Mouse (Mus musculus): Measurements from ENCODE around the gene Arl16. TPM values are rescaled to one million over a fixed set of nuclear protein-coding genes. Genes with fewer than 3 reads are reported as not detected.
A peak's percentile ranks its signal among the peaks of the same experiment; 100 is the strongest.

The Arl16 gene
- total and polyA plus RNA-seq, 2 experiments from 2014 or later, result 35.2 to 56.4 TPM

DNA sequence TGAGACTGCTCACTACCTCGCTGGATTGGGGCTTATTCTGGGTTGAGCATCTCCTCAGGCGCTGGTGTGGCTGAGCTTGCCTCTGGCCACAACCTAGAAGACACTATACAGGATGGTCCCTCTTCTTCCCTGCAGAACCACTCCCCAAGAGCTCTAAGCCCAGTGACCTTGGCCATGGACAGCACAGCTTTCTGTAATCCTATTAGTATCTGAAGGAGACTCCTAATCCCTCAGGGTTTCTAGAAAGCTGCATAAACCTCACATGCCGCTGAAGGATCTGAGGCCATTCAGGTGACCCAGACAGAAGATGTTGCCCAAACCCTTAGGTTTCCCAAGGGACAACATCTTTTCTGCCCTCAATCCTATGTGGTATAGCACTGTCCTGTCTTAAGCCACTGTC, 15.2 kb downstream of the Arl16 start:
- H3K4me3 ChIP-seq (ENCODE audit: low read depth, low read length), result no peak overlapping the region
- no peaks in the 10 kb centered on the region for H3K4me1 ChIP-seq (ENCODE audit: insufficient read depth)
- H3K9ac ChIP-seq, result no peak overlapping the region
- H3K9me3 ChIP-seq (ENCODE audit: low read length), result no peaks in the 10 kb centered on the region
- DNase-seq (no peak), ATAC-seq (no peak)
- WGBS, result 67% methylated on average over 3 of the region's 3 CpGs
- H3K36me3 ChIP-seq (ENCODE audit: insufficient read depth), result no peaks in the 10 kb centered on the region
- TF ChIP-seq CTCF (IDR thresholded peaks at IDR 0.05; ENCODE audit: low read depth), result no peak
- no peak overlapping the region for H3K27ac ChIP-seq (ENCODE audit: low read depth, low read length)
- H3K27me3 ChIP-seq (ENCODE audit: insufficient read depth, low read length), result no peaks in the 10 kb centered on the region
- H3K4me2 ChIP-seq (ENCODE audit: low read depth), result no peak overlapping the region

DNA sequence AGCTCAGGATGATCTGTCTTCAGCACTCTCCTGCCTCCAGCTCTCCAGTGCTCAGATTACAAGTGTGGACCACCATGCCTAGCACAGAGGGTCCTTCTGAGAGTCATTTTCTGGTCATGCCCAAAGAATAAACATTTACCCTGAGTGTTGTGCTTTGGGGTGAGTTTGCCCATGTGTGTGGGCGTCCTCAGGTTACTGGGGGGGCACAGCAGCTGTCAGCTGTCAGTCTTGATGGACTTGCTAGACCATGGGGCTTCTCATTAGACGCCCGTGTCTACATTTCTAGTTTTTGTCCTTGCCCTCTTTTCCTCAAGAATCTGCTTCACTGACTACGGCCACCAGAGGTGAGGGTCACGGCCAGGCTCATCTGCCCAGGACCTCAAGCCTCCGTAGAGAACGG, 20.2 kb downstream of the Arl16 start:
- H3K27ac ChIP-seq (ENCODE audit: low read depth, low read length), result no peak overlapping the region
- H3K9ac ChIP-seq, result no peak overlapping the region
- H3K36me3 ChIP-seq (ENCODE audit: insufficient read depth), result no peaks in the 10 kb centered on the region
- 85% methylated on average over 7 of the region's 7 CpGs for WGBS
- H3K9me3 ChIP-seq (ENCODE audit: low read length), result no peaks in the 10 kb centered on the region
- H3K4me1 ChIP-seq (ENCODE audit: insufficient read depth), result no peaks in the 10 kb centered on the region
- H3K4me3 ChIP-seq (ENCODE audit: low read depth, low read length), result no peak overlapping the region
- H3K4me2 ChIP-seq (ENCODE audit: low read depth), result no peak overlapping the region
- H3K27me3 ChIP-seq (ENCODE audit: insufficient read depth, low read length), result no peaks in the 10 kb centered on the region
- ATAC-seq (no peak), DNase-seq (no peak)
- TF ChIP-seq CTCF (IDR thresholded peaks at IDR 0.05; ENCODE audit: low read depth), result no peak

DNA sequence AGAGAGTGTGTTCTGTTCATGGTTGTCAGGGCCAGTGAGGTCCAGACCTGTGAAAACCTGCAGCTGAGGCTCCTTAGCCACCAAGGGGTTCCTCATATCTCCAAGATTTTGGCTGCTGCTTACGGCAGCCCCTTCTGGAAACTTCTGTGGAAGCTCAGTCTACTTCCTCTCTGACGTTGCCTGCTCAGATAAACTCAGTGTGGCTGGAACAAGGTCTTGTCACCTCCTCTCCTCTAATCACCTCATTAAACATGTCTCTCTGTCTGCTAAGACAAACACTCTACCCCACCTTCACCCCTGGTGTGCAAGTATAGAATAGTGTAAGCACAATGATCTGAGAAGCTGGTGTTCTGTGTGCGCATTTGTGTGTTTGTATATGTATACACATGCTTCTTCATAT, 21.9 kb downstream of the Arl16 start:
- no peaks in the 10 kb centered on the region for H3K36me3 ChIP-seq (ENCODE audit: insufficient read depth)
- H3K27ac ChIP-seq (ENCODE audit: low read depth, low read length), result no peak overlapping the region
- ATAC-seq, result no peak
- H3K9me3 ChIP-seq (ENCODE audit: low read length), result no peaks in the 10 kb centered on the region
- no peak overlapping the region for H3K4me3 ChIP-seq (ENCODE audit: low read depth, low read length)
- no peak overlapping the region for H3K4me2 ChIP-seq (ENCODE audit: low read depth)
- no peak overlapping the region for H3K9ac ChIP-seq
- WGBS, result 77% methylated on average over 3 of the region's 3 CpGs
- H3K4me1 ChIP-seq (ENCODE audit: insufficient read depth), result no peaks in the 10 kb centered on the region
- DNase-seq, result no peak
- no peaks in the 10 kb centered on the region for H3K27me3 ChIP-seq (ENCODE audit: insufficient read depth, low read length)
- no peak for TF ChIP-seq CTCF (IDR thresholded peaks at IDR 0.05; ENCODE audit: low read depth)

DNA sequence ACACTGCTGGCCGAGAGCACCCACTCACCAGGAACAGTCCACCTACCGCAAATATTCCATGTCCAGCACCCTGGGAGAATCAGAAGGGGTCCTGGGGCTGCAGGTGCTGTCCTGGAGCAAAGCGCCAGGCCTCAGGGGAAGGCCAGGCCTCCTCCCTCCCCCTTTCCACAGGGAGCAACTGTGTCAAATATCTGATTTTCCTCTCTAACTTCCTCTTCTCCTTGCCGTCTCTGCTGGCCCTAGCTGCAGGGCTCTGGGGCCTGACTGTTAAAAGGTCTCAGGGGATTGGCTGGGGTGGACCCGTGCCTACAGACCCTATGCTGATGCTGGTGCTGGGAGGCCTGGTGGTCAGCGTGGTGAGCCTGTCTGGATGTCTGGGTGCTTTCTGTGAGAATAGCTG, 23.3 kb downstream of the Arl16 start:
- Histone ChIP-seq H3K36me3 (ENCODE audit: insufficient read depth) (no peaks in the 10 kb centered on the region), H3K4me2 (ENCODE audit: low read depth) (no peak overlapping the region), H3K4me3 (ENCODE audit: low read depth, low read length) (no peak overlapping the region), H3K9ac (no peak overlapping the region), H3K4me1 (ENCODE audit: insufficient read depth) (no peaks in the 10 kb centered on the region), H3K27ac (ENCODE audit: low read depth, low read length) (no peak overlapping the region), H3K9me3 (ENCODE audit: low read length) (no peaks in the 10 kb centered on the region), H3K27me3 (ENCODE audit: insufficient read depth, low read length) (no peaks in the 10 kb centered on the region)
- ATAC-seq, result no peak
- TF ChIP-seq CTCF (IDR thresholded peaks at IDR 0.05; ENCODE audit: low read depth), result no peak
- DNase-seq, result no peak
- WGBS, result 74% methylated on average over 6 of the region's 6 CpGs

DNA sequence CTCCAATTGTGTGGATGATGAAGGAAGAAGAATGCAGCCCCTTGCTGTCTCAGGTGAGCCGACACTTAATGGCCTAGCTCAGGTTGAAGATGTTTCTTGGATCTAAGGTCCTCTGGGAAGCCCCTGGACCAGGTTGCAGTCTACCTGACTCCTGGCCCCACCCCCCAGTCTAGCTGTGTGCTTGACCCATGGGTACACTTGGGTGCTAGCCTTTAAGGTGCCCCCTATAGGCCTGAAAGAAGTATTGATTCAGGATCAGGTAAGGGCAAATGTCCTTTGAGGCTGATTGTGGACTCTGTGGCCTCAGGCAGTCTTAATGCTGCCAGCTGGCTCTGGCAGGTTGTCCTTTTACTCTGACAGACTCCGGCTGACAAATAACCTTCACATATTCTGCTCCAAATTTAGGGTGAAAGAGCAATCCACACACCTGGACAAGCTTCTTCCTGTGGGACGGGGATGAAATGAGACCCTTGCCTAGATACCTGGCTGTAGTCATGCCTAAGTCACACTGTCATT, 24.6 kb downstream of the Arl16 start:
- 98% methylated on average over 3 of the region's 3 CpGs for WGBS
- H3K27ac ChIP-seq (ENCODE audit: low read depth, low read length), result no peak overlapping the region
- H3K4me3 ChIP-seq (ENCODE audit: low read depth, low read length), result no peak overlapping the region
- DNase-seq, result no peak
- H3K4me2 ChIP-seq (ENCODE audit: low read depth), result no peak overlapping the region
- H3K27me3 ChIP-seq (ENCODE audit: insufficient read depth, low read length), result no peaks in the 10 kb centered on the region
- no peaks in the 10 kb centered on the region for H3K4me1 ChIP-seq (ENCODE audit: insufficient read depth)
- no peak overlapping the region for H3K9ac ChIP-seq
- TF ChIP-seq CTCF (IDR thresholded peaks at IDR 0.05; ENCODE audit: low read depth), result no peak
- no peaks in the 10 kb centered on the region for H3K9me3 ChIP-seq (ENCODE audit: low read length)
- no peaks in the 10 kb centered on the region for H3K36me3 ChIP-seq (ENCODE audit: insufficient read depth)
- no peak for ATAC-seq

DNA sequence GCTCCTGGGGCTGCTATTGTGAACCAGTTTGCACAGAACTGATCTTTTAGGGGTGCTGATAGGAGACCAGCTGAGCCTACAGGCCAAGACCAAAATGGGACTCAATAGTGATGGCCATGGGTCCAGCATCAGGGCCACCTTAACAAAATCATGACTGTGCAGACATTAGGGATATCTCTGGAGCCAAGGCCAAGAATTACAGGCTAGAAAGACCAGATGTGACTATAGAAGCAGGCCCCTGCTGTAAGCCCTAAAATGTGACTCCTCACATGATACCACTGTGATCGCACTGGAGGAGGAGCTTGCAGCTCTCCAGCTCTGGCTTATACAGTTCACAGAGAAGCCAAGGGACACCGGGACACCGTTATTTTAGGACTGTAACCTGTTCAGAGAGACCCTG, 25.1 kb downstream of the Arl16 start, which contains the start of gene Tspan10:
Gene Tspan10, plus strand, starts transcription at position 301 of the 400 bp plus-strand sequence.
- H3K27ac ChIP-seq (ENCODE audit: low read depth, low read length), result no peak within 1 kb of the TSS
- no peaks in the 10 kb centered on the region for H3K4me1 ChIP-seq (ENCODE audit: insufficient read depth)
- H3K4me3 ChIP-seq (ENCODE audit: low read depth, low read length), result no peak within 1 kb of the TSS
- no peak for TF ChIP-seq CTCF (IDR thresholded peaks at IDR 0.05; ENCODE audit: low read depth)
- DNase-seq (no peak), ATAC-seq (no peak)
- H3K27me3 ChIP-seq (ENCODE audit: insufficient read depth, low read length), result no peaks in the 10 kb centered on the region
- H3K9me3 ChIP-seq (ENCODE audit: low read length), result no peaks in the 10 kb centered on the region
- no peak within 1 kb of the TSS for H3K4me2 ChIP-seq (ENCODE audit: low read depth)
- 85% methylated on average over 3 of the region's 3 CpGs for WGBS
- H3K36me3 ChIP-seq (ENCODE audit: insufficient read depth), result no peaks in the 10 kb centered on the region
- no peak within 1 kb of the TSS for H3K9ac ChIP-seq

DNA sequence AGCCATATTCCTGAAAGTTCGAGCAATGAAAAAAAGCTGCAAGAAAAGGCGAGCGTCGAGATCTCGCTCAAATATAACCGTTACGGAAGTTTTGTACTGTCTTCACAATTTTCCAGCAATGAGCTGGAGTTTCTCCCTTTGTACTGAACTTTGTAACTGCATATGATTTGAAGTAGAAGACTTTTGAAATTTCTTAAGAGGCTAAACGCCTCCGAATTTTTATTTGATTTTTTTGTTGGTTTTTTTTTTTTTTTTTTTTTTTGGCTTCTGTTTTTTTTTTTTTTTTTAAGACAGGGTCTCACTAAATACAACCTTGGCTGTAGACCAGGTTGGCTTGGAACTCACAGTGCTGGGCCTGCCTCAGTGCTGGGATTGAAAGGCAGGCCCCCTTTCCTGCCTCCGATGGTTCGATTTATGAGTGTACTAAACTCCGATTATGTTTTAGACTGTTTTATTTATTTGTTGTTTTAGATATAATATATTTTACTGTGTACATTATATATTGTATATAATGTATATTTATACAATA, 29.5 kb downstream of the Arl16 start:
- Histone ChIP-seq H3K36me3 (ENCODE audit: insufficient read depth) (peaks cover 16% of the 10 kb centered on the region), H3K9ac (peak overlapping the region; percentile 90), H3K27ac (ENCODE audit: low read depth, low read length) (no peak overlapping the region), H3K9me3 (ENCODE audit: low read length) (no peaks in the 10 kb centered on the region), H3K4me2 (ENCODE audit: low read depth) (peak overlapping the region; percentile 81), H3K4me3 (ENCODE audit: low read depth, low read length) (peak overlapping the region; percentile 78), H3K27me3 (ENCODE audit: insufficient read depth, low read length) (no peaks in the 10 kb centered on the region), H3K4me1 (ENCODE audit: insufficient read depth) (peaks cover 10% of the 10 kb centered on the region; the same call in 1 of the 2 replicates)
- WGBS, result 28% methylated on average over 12 of the region's 12 CpGs
- DNase-seq (no peak), ATAC-seq (no peak)
- no peak for TF ChIP-seq CTCF (IDR thresholded peaks at IDR 0.05; ENCODE audit: low read depth)

All from forebrain, postnatal 0 days (tissue).